Mouse (Mus musculus): ENCODE data around the gene Olfr625-ps1. TPM values are rescaled to one million over a fixed set of nuclear protein-coding genes. Genes with fewer than 3 reads are reported as not detected.

The Olfr625-ps1 gene
- not detected in 2 replicates for polyA plus RNA-seq (2012; ENCODE audit: low replicate concordance)

GRCm38 (mm10) chr7:103682420-103682819 is at the start of gene Olfr625-ps1:
Gene Olfr625-ps1 (plus strand): TSS chr7:103682720.

GRCm38 (mm10) chr7:103642602-103643001 is 39.9 kb upstream of the Olfr625-ps1 start, which contains the start of gene Olfr622:
Gene Olfr622 (minus strand): TSS chr7:103642702.

GRCm38 (mm10) chr7:103663598-103663997 is 18.9 kb upstream of the Olfr625-ps1 start, which contains the start of gene Olfr623:
Gene Olfr623 (minus strand): TSS chr7:103663698.

GRCm38 (mm10) chr7:103671091-103671490 is 11.4 kb upstream of the Olfr625-ps1 start, which contains the start of gene Olfr624:
Gene Olfr624 (minus strand): TSS chr7:103671191.

GRCm38 (mm10) chr7:103714371-103714770 is 31.9 kb downstream of the Olfr625-ps1 start, which contains the start of gene Olfr243:
Gene Olfr243 (plus strand): TSS chr7:103714671.

GRCm38 (mm10) chr7:103730074-103730473 is 47.6 kb downstream of the Olfr625-ps1 start, which contains the start of gene Olfr628:
Gene Olfr628 (plus strand): TSS chr7:103730374.

Other genes starting within 250 kb of the Olfr625-ps1 start
- not detected in 2 replicates for gene Olfr605, start 237.3 kb upstream of the Olfr625-ps1 start, polyA plus RNA-seq (2012; ENCODE audit: low replicate concordance)
- gene Olfr606, start 233.7 kb upstream of the Olfr625-ps1 start, polyA plus RNA-seq (2012; ENCODE audit: low replicate concordance) = not detected in 2 replicates
- gene Olfr607, start 218.6 kb upstream of the Olfr625-ps1 start, polyA plus RNA-seq (2012; ENCODE audit: low replicate concordance) = not detected in 2 replicates
- gene Olfr608, start 212.8 kb upstream of the Olfr625-ps1 start, polyA plus RNA-seq (2012; ENCODE audit: low replicate concordance) = not detected in 2 replicates
- gene Olfr609, start 184.7 kb upstream of the Olfr625-ps1 start, polyA plus RNA-seq (2012; ENCODE audit: low replicate concordance) = not detected in 2 replicates
- not detected in 2 replicates for gene Olfr610, start 170.6 kb upstream of the Olfr625-ps1 start, polyA plus RNA-seq (2012; ENCODE audit: low replicate concordance)
- not detected in 2 replicates for gene Olfr611, start 161.9 kb upstream of the Olfr625-ps1 start, polyA plus RNA-seq (2012; ENCODE audit: low replicate concordance)
- gene Olfr612, start 140.0 kb upstream of the Olfr625-ps1 start, polyA plus RNA-seq (2012; ENCODE audit: low replicate concordance) = not detected in 2 replicates
- gene Olfr613, start 134.6 kb upstream of the Olfr625-ps1 start, polyA plus RNA-seq (2012; ENCODE audit: low replicate concordance) = not detected in 2 replicates
- gene Olfr615, start 126.6 kb upstream of the Olfr625-ps1 start, polyA plus RNA-seq (2012; ENCODE audit: low replicate concordance) = not detected in 2 replicates
- gene Olfr616, start 113.6 kb upstream of the Olfr625-ps1 start, polyA plus RNA-seq (2012; ENCODE audit: low replicate concordance) = not detected in 2 replicates
- gene Olfr617, start 109.7 kb upstream of the Olfr625-ps1 start, polyA plus RNA-seq (2012; ENCODE audit: low replicate concordance) = not detected in 2 replicates
- not detected in 2 replicates for gene Olfr618, start 92.6 kb upstream of the Olfr625-ps1 start, polyA plus RNA-seq (2012; ENCODE audit: low replicate concordance)
- gene Olfr619, start 82.1 kb upstream of the Olfr625-ps1 start, polyA plus RNA-seq (2012; ENCODE audit: low replicate concordance) = not detected in 2 replicates
- gene Olfr620, start 70.2 kb upstream of the Olfr625-ps1 start, polyA plus RNA-seq (2012; ENCODE audit: low replicate concordance) = not detected in 2 replicates
- not detected in 2 replicates for gene Olfr622, start 40.0 kb upstream of the Olfr625-ps1 start, polyA plus RNA-seq (2012; ENCODE audit: low replicate concordance)
- gene Olfr623, start 19.0 kb upstream of the Olfr625-ps1 start, polyA plus RNA-seq (2012; ENCODE audit: low replicate concordance) = not detected in 2 replicates
- gene Olfr624, start 11.5 kb upstream of the Olfr625-ps1 start, polyA plus RNA-seq (2012; ENCODE audit: low replicate concordance) = not detected in 2 replicates
- not detected in 2 replicates for gene Olfr243, start 32.0 kb downstream of the Olfr625-ps1 start, polyA plus RNA-seq (2012; ENCODE audit: low replicate concordance)
- gene Olfr628, start 47.7 kb downstream of the Olfr625-ps1 start, polyA plus RNA-seq (2012; ENCODE audit: low replicate concordance) = not detected in 2 replicates
- not detected in 2 replicates for gene Olfr629, start 62.2 kb downstream of the Olfr625-ps1 start, polyA plus RNA-seq (2012; ENCODE audit: low replicate concordance)
- gene Olfr630, start 74.6 kb downstream of the Olfr625-ps1 start, polyA plus RNA-seq (2012; ENCODE audit: low replicate concordance) = not detected in 2 replicates
- not detected in 2 replicates for gene Olfr69, start 88.9 kb downstream of the Olfr625-ps1 start, polyA plus RNA-seq (2012; ENCODE audit: low replicate concordance)
- not detected in 2 replicates for gene Olfr68, start 97.0 kb downstream of the Olfr625-ps1 start, polyA plus RNA-seq (2012; ENCODE audit: low replicate concordance)
- not detected in 2 replicates for gene Olfr67, start 109.1 kb downstream of the Olfr625-ps1 start, polyA plus RNA-seq (2012; ENCODE audit: low replicate concordance)
- gene Hbb-bt, start 131.3 kb downstream of the Olfr625-ps1 start, polyA plus RNA-seq (2012; ENCODE audit: low replicate concordance) = 68.2 and 1,476 TPM in 2 replicates
- gene Hbb-bs, start 145.4 kb downstream of the Olfr625-ps1 start, polyA plus RNA-seq (2012; ENCODE audit: low replicate concordance) = 16,372 and 30,425 TPM in 2 replicates
- gene Hbb-bh2, start 157.8 kb downstream of the Olfr625-ps1 start, polyA plus RNA-seq (2012; ENCODE audit: low replicate concordance) = not detected in 2 replicates
- gene Hbb-bh1, start 160.4 kb downstream of the Olfr625-ps1 start, polyA plus RNA-seq (2012; ENCODE audit: low replicate concordance) = not detected in 2 replicates
- not detected in 2 replicates for gene Hbb-y, start 170.5 kb downstream of the Olfr625-ps1 start, polyA plus RNA-seq (2012; ENCODE audit: low replicate concordance)
- gene Olfr66, start 203.5 kb downstream of the Olfr625-ps1 start, polyA plus RNA-seq (2012; ENCODE audit: low replicate concordance) = not detected in 2 replicates
- gene Olfr64, start 211.8 kb downstream of the Olfr625-ps1 start, polyA plus RNA-seq (2012; ENCODE audit: low replicate concordance) = not detected in 2 replicates
- not detected in 2 replicates for gene Olfr65, start 220.8 kb downstream of the Olfr625-ps1 start, polyA plus RNA-seq (2012; ENCODE audit: low replicate concordance)
- gene Olfr631, start 246.1 kb downstream of the Olfr625-ps1 start, polyA plus RNA-seq (2012; ENCODE audit: low replicate concordance) = 0.38 TPM in 1 of 2 replicates, not detected in the other